Mouse (Mus musculus) lung, postnatal 14 days (tissue): ENCODE results near the gene Tinf2.

Source experiments
- DNase-seq: peaks from one replicate; pipeline ENCODE4 v3.0.0; 2021

Tinf2 gene

DNA sequence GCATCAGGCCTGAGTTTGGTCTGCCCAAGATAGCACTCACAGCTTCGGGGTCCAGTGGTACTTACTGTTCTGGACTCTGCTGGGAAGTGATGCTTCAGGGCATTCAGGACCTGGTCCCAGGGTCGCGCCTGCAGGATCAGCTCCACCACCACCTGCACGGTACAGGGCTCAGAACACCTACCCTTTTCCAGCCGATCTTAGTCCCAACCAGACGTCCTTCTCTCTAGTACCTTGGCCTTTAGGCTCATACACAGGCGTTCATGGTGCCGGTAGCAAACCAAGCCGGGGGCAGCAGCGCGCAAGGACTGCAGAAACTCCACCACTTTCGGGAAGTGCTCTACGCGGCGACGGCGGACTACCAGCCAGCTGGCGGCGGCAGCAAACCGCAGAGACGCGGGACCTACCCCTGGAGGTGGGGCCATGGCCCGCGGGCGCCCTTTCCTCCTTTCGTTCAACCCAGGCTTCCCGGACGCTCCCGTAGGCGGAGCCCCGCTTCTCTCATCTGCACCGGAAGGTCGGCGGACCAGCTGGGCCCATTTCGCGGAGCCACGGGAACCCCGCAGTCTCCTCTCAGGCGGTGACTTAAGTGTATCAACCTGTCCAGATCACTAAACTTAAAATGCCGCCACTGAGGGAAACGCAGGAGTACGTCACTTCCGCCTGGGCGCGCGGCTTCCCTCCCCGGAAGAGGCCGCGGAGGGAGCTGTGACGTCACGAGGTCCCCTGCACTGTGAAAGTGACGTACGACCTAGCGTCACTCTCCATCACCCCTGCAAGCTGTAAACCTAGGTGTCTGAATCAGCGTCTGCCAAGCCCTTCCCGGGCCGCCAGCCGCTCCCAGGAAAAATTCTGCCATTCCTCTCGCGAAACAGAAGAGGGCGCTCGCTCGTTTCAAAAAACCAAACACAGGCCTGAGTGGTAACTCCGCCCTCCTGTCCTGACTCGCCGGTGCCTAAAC is at the start of gene Tinf2:
Gene Tinf2 (minus strand): TSS at position 661 of the 958 bp plus-strand sequence.
- peak; percentile 94 for DNase-seq

DNA sequence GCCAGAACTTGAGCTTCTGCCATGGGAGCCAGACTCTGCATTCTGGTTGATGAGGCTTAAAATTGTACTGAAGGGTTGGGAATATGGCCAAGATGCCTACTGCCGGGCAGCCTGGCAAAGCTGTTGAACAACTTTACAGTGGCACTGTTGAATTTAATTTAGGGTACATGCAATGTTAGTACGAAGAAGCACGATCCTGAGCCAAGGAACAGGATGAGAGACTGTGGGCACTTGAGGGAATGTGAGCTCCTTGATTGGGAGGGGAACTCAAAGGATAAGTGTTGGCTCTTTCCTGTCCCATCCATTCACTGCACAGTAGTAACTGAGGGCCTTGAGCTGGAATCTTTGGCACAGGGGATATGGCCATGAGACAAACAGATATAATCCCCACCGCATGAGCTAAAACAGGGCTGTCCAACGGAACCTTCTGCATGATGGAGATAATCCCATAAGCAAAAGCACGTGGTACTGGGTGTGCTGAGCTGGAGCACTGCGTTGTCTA is 49.0 kb upstream of the Tinf2 start:
- DNase-seq = no peak

DNA sequence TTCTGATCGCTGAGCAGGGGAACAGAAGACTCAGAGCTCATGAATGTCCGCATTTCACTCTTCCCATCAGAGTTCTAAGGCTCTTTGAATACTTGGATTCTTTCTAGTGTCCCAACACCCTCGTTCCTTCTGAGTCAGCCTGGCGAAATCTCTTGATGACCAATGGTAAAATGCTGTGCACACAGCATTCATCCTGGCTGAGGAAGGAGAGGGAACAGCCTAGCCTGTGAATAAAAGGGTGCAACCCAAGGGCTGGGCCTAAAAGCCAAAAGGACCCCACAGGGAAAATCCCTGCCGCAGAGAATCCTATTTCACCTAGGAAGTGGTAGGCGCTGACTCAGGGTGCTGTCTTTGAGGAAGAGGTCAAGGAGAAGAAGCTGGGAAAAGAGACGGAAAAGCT is 48.5 kb upstream of the Tinf2 start:
- DNase-seq = no peak

DNA sequence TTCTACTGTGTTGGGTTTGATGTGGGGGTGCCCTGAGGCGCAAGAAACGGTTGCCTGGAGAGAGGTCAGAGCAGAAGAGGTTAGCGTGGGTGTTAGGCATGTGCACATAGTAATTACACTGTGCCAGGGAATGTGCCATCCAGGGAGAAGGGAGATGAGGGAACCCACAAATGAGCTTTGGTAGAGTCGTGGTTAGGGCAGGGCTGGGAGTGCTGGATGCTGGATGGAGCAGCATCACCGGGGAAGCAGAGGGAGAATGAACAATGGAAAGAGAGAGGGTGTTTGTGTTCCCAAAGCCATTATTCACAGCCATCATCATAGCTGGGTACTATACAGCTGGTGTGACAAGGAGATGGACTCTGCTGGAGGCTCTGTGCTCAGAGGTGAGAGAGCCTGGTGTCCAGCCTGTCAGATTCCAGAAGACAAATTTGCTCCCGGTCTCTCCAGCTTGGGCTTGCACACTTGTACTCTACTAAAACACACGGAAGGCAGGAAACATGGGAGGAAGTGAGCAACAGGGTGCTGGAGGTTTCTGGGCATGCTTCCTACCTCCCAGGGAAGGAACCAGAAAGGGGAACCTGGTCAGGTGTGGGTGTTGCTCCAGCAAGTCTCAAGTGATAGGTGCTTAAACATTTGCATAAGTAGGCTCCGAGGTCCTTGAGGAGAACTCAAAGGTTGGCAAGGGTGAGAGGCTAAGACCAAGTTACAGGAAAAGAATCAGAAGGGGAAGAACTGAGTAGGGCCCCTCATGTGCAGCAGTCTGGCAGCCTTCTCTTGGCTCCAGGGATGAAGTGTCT is 46.5 kb upstream of the Tinf2 start:
- DNase-seq = no peak

DNA sequence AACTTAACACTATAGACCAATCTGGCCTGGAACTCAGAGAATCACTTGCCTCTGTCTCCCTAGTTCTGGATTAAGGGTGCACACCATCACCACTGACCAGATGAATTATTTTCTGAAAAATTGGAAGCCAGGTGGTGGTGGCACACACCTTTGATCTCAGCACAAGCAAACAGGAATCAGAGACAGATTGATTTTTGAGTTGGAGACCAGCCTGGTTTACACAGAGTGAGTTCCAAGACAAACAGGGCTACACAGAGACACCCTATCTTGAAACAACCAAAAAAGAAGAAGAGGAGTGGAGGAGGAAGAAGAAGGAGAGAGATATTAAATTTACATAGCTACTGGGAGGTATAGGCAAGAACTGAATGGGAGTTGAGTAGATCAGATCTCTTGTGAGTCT is 44.6 kb upstream of the Tinf2 start:
- no peak for DNase-seq

DNA sequence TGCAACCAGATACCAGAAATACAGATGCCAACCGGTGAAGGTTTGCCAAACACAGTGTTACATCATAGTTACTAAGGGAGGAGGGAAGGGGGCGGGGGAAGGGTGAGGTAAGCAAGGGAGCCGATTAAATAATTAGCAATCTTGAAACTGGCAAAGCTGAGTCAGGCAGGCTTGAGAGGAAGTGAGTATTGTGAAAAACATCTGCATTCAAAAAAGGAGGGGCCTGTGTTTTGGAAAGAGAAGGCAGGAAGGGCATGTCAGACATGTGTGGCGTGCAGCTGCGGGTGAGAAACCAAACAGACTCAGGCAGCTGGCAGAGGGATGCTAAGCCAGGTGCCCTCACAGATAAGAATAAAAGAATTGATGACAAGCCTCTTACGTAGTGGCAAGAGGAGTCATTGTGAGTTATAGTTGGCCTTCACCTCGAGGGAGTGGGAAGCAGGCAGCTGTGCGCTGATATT is 42.8 kb upstream of the Tinf2 start:
- DNase-seq = peak; percentile 48

DNA sequence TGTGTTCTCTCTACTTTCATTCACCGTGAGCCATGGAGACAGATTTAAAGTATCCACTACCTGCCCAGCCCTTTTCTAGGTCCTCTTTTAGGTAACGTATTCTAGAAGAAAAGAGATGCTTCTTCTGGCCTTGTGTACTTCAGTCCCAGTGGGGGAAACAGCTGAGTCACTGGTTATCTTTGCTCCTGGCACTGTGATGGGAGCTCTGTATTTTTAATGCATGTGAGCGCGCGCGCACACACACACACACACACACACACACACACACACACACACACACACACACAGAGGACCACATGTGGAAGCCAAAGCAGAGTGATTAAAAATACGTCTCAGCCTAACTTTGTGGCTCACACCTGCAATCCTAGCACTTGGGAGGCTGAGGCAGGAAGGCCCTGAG is 41.8 kb upstream of the Tinf2 start:
- no peak for DNase-seq

DNA sequence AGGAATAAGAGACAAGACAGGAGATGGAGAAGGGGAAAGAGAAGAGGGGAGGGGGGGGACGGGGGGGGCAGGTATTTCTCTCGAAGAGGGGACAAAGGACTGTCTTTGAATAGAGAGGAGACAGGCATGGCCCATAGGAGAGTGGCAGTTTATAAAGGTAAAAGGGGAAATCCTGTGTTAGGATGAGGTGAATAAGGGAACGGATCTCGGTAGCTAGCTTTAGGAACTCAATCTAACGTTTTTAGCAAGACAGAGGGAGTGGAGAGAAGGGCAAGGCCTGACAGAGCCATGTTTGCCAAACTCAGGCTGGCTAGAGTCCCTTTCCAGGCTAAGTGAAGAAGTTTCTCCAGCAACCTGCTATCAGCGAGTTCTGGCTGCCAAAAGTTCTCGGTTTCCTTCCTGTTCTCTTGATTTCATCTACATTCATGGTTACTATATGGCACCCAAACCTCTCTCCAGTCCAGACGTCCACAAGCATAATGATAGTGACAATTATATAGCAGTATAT is 40.9 kb upstream of the Tinf2 start:
- no peak for DNase-seq

DNA sequence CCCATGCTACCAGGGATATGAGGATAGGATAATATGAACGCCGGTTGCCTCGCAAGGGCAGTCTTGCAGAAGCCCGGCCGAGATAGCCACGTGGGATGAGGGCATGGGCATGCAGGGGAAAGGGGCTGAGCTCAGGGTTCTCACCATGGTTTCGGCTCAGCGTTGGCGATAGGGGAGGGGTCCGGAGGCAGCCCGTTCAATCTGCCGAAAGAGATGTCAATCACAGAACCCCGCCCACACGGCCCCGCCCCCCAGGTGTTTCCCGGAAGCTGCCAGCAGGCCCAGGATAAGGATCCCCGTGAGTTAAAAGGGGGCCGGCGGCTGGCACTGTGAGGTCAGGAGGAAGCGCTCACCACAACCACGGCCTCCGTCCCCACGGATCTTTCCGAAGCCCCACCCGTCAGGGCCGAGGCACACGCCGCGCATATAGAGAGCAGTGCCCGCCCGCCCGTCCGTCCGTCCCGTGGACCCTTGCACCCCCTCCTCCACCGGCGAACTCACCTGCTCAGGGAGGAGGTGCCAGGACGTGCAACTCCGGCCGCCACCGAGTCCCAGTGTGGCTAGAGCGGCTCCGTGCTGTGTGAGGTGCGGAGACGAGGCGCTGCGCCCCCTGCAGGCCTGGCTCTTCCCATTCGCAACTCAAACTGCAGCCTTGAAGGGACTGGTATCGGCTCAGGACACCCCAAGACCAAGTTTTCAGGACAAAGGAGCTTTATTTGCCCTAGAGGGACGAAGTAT is 40.2 kb upstream of the Tinf2 start, which contains the start of gene Rabggta:
Gene Rabggta (minus strand): TSS at position 564 of the 738 bp plus-strand sequence.
- DNase-seq = peak; percentile 93

DNA sequence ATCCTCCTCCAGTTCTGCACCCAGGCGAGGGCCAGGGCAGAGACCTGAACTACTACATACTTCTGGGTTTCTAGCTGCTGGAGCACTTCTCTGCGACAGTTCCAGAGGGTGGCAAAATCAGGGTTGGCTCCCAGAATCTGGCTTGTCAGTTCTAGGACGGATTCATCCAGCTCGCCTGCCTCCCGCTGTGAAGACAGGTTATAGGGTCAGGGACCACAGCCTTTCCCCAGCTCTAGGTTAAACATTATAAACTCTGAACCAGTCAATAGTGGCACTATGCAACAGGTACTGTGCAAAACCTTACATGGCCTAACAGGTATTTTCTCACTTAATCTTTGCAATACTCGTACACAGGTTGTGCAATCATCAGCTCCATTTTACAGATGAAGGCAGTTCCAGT is 39.5 kb upstream of the Tinf2 start:
- DNase-seq = no peak

DNA sequence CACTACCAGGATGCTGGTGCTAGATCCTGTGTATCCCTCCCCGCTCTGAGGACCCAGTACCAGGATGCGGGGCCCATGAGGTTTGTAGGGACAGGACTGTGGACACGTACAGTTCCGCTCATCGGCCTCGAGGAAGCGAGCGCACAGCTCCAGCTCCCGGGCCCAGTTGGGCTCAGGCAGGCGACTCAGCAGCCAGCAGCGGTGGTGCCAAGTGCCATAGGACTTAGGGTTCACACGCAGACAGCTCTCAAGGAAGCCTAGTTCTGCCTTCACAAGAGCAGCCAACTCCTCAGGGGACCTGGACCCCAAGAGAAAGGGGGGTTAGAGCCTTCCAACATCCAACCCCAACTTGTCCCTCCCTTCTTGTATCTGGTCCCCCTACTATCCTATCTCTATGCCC is 39.0 kb upstream of the Tinf2 start:
- no peak for DNase-seq

DNA sequence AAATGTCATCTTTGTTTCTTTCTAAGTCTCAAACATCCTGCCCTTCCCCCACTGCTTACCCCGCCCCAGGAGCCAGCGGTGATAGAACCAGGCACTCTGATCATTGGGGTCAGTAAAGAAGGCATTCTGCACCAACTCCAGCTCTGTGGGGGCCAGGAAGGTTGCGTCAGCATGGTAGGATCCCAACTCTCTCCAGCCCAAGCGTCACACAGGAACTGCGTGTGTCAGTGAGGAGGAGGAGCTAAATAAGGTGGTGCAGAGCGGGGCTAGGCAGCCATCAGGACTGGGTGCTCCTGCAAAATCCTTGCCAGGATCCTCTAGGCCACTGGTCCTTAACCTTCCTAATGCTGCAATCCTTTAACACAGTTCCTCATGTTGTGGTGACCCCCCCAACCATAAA is 38.1 kb upstream of the Tinf2 start:
- DNase-seq = no peak

DNA sequence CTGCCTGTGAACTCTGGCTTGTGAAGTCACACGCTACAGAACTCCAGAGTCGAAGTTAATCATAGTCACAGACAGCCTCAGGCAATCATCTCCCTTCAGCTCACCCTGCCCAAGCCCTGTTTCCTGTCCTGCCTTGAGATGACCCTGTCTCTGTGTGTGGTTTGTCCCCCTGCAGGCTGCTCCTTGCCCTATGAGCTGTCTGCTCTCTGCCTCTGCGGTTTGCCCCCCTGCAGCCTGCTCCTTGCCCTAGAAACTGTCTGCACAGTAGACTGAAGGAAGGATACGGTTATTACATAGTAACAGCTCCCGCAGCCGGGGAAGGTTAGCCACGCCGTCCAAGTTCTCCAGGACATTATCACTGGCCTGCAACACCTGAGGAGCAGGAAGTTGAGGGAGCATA is 35.3 kb upstream of the Tinf2 start:
- no peak for DNase-seq

DNA sequence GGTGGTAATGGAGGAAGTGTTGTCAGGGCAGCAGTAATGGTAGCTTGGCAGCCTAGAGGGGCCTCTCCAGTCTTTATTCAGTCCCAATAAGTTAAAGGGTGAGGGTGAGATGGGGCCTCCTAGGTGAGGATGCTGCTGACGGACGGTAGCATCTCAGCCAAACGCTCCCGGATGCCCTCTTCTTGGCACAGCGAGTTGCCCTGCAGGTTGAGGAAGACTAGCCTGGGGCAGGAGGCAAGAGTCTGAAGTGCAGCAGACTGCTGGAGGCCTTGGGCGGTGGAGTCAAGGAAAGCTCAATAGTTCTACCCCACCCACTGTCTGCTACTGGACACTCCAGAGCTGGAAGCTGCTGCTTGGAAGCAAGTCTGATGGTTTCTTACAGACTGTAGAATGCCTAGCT is 34.7 kb upstream of the Tinf2 start:
- DNase-seq = no peak

DNA sequence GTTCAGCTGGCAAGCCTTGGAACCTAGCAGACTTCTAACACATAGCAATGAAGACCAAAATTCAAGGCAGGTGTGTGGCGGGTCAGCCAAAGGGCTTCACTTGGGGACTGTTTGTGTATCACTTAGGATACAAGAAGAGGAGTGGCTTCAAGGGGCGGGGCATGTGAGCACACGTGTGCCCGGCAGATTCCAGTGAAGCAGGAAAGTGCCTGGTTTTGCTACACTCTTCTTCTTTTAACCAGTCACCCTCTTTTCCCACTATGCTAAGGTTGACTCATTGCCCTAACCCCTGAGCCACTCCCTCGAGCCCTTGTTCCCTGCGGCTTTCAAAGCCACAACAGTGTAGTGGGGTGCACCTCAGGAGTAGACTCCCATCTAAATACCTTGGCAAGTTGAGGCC is 33.3 kb upstream of the Tinf2 start:
- DNase-seq = peak; percentile 31

DNA sequence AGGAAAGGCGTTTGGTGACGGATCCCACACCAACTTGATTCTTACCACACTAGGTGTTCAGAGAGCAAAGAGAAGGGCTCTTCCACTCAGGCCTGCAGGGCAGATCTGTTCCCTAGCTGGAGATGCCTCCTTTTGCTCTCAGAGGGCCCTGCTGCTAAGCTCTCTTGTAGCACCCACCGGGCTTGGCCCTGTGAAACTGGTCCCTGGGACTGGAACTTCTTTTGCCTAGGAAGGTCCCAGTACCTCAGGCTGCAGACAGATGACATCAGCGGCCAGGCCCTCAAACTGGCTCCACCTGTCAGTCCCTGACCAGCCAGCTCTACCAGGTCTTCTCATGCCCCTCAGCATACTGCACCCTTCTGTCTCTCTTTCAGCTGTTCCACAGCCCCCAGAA is 32.1 kb upstream of the Tinf2 start, which contains the start of gene Tgm1:
Gene Tgm1 (minus strand): TSS at position 198 of the 394 bp plus-strand sequence.
- no peak for DNase-seq

DNA sequence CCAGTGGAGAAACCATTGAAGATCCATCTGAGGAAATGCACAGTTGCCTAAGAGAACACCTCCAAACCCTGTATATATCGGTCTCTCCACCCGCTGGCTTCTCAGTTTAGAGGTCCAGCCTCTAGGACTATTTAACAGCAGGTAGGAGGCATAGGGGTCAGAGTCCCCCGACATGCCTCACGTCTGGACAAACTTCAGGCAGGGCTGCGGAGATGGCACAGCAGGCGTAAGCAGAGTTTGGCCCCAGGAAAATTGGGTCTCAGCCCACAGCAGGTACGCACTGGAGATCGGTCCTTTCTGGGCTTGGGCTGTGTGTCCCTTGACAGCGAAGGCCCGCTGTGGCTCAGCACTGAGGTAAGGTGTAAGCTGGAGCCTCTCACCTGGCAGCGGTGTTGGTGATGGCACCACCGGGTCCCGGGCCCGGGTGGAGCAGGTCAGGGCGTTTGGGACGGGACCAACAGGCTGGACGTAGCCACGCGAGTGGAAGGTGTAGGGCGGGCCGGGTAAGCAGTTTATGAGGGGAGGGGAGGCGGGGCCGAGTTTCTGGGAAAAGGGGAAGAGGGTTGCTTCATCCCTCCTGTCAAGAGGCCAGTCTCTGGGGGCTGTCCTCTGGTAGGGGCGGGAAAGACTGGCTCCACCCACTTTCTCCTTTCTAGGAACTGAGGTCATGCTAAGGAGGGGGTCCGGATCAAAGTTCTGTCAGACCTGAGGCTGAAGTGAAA is 31.5 kb upstream of the Tinf2 start:
- DNase-seq = peak; percentile 66

DNA sequence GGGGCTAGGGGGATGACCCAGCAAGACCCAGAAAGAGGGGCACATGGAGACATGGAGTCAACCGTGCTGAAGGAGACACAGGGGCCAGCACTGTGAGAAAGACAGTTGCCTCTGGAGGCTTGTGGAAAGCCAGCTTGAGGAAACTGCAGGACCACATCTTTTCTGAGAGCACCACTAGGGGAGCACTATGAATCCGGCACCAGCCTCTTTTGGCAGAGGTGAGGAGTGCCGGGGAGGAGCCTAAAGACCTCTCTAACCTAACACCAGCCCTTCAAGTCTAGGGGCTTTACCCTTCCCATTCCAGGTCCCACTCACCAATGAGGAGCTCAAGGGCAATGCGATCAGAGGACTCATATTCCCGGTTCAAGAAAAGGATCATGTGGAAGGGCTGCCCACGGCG is 30.2 kb upstream of the Tinf2 start:
- no peak for DNase-seq

DNA sequence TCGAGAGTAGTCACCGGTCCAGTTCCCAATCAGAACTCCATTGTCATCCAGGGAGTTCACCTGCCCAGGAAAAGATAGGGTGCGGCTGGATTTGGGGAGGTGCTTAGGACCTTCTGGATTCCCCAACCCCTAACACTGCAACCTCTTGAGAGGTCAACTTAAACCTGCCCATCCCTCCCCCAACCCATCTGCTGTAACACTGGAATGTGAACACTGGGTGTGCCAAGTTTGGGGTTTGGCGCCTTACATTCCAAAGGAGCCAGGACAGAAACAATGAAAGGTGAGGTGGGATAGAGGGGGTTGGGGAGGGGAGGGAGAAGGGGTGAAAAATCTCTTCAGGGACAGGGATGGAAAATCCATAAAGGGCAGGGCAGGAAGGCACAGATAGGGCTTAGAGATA is 27.9 kb upstream of the Tinf2 start:
- no peak for DNase-seq

DNA sequence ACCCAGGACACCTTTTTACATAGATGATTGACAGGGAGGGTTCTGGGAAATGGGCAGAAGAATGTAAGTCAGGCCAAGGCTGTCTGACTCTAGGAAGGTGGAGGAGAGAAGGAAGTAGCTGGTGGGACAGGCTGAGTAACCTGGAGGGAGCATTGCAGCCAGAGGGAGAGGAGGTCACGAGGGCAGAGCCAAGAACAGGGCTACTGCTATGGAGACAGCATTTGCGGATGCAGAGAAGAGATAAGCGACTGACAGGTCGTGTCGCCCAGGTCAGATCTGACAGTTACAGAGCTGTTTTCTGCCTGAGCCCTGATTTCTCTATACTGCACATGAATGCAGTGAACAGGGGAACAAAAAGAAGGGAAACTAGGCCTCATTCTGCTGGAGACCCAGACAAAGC is 25.8 kb upstream of the Tinf2 start:
- DNase-seq = no peak

DNA sequence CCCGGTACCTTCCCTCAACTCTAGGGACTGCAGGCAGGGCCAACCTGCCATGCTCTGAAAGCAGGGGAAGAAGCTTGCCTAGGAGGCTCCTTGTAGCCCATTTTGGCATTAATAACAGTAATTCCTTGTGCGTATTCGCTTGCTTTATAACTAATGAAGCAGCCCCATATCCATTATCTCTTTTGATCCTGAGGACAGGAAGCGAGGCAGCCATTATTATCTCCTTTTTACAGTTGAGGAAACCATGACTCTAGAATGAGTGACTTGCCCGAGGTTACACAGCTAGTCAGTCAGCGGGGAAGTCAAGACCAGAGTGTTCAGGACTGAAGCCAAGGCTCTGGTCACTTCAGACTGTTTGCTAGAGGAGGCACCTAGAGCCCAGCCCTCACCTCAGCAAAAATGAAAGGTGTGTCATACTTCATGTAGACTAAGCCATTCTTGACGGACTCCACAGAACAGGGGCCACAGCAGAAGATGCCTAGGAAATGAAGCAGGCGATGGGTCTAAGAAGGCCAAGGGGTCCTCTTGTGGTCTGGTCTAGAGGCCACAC is 24.5 kb upstream of the Tinf2 start:
- DNase-seq = no peak

DNA sequence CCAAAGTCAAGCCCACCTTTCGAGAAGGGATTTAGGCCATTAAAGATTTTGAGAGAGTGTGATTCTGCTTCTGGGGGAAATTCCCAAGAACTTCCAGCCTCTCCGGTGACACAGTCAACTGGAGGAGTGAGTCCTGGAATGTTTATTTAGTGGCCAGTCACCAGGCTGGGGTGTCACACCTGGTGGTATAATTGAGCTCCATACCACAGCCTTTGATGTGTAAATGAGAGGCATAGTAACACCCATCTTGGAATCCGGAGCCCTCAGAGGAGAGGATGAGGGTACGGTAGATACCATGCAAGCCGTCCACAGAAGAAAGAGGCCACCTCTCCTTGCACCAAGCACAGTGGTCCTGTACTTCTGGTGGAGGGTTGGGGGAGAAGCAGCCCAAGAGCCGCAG is 21.1 kb upstream of the Tinf2 start:
- DNase-seq = no peak
